Mouse (Mus musculus) R1 (cell line): ENCODE data around the gene Tubb5.

Experiments used
- DNase-seq: peaks from one replicate; pipeline ENCODE4 v3.0.0-alpha.2; 2018; ENCODE audit warnings: low read depth, low spot score

Gene Tubb5

DNA sequence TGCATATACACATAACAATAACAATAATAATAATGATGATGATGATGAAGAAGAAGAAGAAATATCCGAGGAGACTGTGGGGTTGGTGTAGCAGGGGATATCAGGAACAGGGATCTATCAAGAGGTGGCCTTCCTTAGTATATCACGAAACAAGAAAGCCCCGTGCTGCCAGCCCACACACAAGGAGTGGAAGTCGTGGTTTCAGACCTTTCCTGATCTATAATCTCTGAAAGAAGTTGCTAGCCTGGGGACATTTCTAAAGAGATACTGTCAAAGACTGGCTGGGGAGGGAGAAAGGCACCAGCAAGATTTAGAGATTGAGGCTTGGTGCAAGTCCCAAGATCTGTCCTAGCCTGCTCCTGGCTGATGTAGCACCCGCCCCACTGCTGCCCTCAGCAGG lies 41.3 kb downstream of the Tubb5 start:
- DNase-seq = no peak

DNA sequence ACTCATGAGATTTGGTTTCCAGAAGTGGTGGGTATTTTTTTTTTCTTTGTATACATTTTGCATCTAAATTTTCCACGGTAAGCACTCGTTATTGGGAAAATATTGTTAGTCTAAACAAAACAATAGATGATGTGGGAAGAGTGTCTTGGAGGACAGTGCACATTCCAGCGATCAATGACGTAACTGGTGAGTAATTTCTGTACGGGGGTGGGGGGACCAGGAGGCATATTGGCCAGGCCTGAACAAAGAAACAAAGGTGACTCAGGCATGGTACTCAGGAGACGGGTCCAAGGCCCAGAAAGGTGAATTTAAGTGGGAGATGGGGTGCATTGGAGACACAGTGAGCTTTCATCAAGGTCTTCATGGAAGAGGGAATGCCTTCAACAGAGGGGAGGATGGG lies 42.5 kb downstream of the Tubb5 start:
- no peak for DNase-seq

DNA sequence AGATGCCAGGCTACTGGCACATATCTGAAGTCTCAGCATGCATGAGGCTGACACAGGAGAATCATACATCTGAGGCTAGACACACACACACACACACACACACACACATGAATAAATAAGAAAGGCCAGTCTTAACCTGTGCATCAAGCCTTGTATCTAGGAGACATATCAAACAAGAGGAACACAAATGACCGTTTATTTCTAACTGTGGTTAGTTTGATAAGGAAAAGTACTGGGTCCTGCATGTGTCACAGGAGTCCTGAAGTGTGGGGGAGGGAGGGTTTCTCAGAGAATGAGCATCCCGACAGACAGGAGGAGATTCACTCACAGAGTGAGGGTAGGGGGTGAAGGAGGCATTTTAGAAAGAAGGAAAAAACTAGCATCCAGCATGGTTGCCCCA lies 43.0 kb downstream of the Tubb5 start:
- DNase-seq = no peak

DNA sequence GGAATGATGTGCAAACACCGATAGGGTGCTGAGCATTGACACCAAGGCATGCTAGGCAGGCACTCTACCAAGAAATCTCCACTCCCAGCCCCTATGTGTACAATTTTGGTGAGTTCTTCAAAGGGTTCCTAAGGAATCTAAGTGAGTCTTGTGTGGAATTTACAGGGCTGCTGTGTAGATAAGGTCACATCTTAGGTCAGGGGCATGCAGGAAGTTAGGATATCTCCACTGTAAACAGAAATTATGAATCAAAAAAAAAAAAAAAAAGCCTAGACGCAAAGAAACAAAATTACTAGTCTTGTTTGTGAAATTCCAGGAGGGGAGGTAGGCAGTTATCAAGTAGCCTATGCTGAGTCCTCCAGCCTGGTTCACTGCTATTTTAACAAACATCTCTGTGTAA lies 45.3 kb downstream of the Tubb5 start:
- DNase-seq = no peak

DNA sequence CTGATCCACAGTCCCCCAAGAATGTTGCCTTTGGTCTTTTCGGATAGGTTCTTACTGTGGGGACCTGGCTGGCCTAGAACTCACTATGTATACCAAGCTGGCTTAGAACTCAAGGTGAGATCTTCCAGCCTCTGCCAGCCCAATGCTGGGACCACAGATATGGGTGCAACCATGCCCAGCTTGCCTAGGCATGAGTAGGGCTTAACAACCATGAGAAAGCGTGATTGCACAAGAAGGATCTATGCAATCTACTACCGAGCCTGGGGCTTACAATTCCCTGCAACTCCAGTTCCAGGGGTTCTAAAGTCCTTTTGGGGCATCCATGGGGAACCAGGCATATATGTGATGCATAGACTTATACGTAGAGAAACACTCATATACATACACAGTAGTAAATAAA lies 47.2 kb downstream of the Tubb5 start:
- no peak for DNase-seq

DNA sequence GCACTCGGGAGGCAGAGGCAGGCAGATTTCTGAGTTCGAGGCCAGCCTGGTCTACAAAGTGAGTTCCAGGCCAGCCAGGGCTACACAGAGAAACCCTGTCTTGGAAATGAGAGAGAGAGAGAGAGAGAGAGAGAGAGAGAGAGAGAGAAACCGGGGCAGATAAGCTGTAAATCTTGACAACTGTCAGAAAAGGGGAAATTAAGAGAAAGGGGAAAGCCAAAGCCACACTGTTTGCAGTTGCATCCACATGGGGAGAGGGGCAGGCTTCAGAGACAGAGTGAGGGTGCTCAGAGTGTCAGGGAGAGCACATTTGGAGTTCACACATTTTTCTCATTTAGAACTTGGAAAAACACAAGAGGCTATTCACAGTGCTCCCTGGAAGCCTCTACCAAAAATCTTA lies 50.1 kb downstream of the Tubb5 start:
- no peak for DNase-seq

DNA sequence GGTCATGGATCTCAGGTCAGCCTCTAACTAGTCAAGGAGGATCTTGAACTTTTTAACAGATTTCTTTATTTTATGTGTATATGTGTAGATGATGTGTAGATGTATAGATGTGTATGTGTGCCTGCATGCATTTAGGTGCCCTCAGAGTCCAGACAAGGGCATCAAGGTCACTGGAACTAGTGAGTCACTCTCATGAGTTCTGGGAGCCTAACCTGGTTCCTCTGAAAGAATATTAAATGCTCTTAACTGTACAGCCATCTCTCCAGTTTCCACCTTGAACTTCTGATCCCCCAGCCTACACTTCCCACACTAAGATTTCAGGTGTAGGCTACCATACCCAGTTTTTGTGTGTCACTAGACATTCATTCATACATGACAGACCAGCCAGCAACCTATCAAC lies 50.6 kb downstream of the Tubb5 start:
- no peak for DNase-seq

DNA sequence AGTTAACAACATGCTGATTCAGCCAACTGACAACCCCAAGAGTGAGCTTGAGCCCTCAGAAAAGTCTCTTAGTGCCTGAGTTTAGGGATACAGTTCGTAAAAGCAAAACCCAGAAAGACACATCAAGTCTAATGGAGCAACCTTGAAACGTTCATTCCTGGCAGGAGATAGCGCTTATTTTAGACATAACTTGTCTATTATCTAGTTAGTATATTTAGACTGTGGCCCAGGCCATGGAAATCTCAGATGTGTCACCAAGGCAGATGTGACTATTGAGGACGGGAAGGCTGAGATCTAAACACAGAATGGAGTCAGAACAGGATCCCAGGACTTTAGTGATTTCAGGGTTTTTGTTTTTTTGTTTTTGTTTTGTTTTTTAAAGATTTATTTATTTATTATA lies 53.0 kb downstream of the Tubb5 start:
- no peak for DNase-seq

DNA sequence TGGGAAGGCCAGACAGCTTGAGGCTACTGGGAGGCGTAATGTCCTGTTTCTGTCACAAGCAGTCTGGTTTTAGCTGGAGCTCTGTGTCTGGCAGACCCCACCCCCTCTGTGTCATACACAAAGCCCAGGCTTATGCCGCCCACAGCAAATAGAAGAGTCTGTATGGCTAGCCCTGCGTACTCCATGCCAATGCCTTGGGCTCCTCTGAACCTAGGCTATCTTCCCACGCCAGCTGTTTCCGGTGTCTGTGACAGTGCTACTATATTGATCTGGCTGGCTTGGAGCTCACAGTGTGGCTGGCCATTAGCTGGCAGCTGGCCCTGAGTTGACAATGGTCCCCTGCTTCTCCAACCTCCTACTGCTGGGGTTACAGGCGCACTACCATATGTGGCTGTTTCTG lies 54.2 kb downstream of the Tubb5 start:
- DNase-seq = no peak
